29 mouse cellular contexts compared by ENCODE assay signal in the genomic region with DNA sequence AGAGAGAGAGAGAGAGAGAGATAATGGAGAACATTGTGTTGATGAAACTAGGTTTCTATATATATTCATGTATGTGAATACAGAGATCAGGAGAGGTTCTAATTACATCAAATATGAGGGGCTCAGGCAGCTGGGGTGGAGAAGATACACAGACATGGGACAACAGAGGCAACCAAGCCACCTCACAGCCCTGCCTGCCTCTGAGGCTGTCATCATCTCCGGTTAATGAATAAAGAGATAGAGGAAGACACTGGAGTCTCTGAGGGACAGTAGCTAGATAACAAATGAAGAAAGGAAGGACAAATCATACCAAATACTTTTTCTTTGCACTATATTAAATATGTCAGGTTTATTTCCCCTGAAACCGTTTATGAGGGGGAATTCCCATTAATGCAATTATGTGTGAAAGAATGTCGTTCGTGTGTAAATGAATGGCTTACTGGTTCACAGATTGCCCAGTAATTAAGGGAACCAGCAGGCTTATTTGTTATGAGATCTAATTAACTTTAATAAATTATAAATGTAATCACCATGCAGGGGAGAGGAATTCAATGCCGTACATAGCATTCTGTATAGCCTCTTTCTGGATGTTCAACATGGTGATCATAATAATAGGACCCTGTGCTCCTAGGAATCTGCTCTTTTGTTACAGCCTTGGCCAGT. TPM values are rescaled to one million over a fixed set of nuclear protein-coding genes. Genes with fewer than 3 reads are reported as not detected.
DNase-seq lines count a peak whose midpoint lies in the region; ATAC-seq and TF ChIP-seq lines count a peak whose summit lies in the region.
"Had no signal": no experiment of that assay in that cellular context is flagged by ENCODE, and none has a peak within 500 bp of the region (broad histone marks: within the 10 kb centered on the region; RNA-seq: fewer than 3 reads in every experiment).

No protein-coding gene starts in this region.

- H3K4me2 ChIP-seq in forebrain, embryonic 13.5 days, result no peak overlapping the region
- no peak overlapping the region for H3K4me2 ChIP-seq in midbrain, embryonic 13.5 days (replicated peaks)
- H3K4me2 ChIP-seq in midbrain, embryonic 11.5 days, result no peak overlapping the region
- H3K4me2 ChIP-seq in hindbrain, postnatal 0 days (ENCODE audit: low read depth, low read length), result no peak overlapping the region
- H3K4me2 ChIP-seq: embryonic facial prominence, embryonic 15.5 days; heart, embryonic 12.5 days; liver, embryonic 15.5 days; lung, embryonic 15.5 days had no signal

- DNase-seq in forebrain, embryonic 10.5 days (ENCODE audit: extremely low spot score, low spot score), result no peak
- DNase-seq in midbrain, embryonic 11.5 days (ENCODE audit: low spot score, missing footprints), result no peak
- DNase-seq in hindbrain, postnatal 0 days (ENCODE audit: low spot score), result peak; percentile 46
- DNase-seq in retina, embryonic 14.5 days (ENCODE audit: low spot score), result peak; percentile 55
- DNase-seq in kidney, adult 11 months, result no peak
- no peak for DNase-seq in heart, postnatal 10 days
- DNase-seq: adrenal gland, postnatal 36 days; cerebellum, adult 11 months; cerebellum, adult 9-11 months; gastrocnemius, postnatal 25 days; heart, adult 18-20 months; kidney, adult 9 months; kidney, postnatal 25 days; liver; lung, postnatal 36 days; right cerebral cortex, postnatal 25 days; spleen, adult 18-20 months; thymus, postnatal 14 days had no signal

- ATAC-seq in forebrain, embryonic 13.5 days, result peak; percentile 36; the same call in 1 of the 2 replicates
- peak; percentile 59; the same call in 1 of the 2 replicates for ATAC-seq in midbrain, embryonic 13.5 days
- no peak for ATAC-seq in midbrain, embryonic 11.5 days (ENCODE audit: low FRiP score)
- ATAC-seq in hindbrain, postnatal 0 days, result peak; percentile 46
- ATAC-seq: inflammation-experienced regulatory T-cells, adult 6 months had no signal

- 0 out of 2 replicates have a peak, but pooled peaks cover 14% of the 10 kb centered on the region for H3K4me1 ChIP-seq in forebrain, embryonic 13.5 days
- peaks cover 16% of the 10 kb centered on the region for H3K4me1 ChIP-seq in forebrain, embryonic 10.5 days
- peaks cover 14% of the 10 kb centered on the region for H3K4me1 ChIP-seq in midbrain, embryonic 13.5 days (replicated peaks)
- 0 out of 2 replicates have a peak, but pooled peaks cover 2% of the 10 kb centered on the region for H3K4me1 ChIP-seq in midbrain, embryonic 11.5 days (ENCODE audit: control insufficient read depth, insufficient read depth, low read length)
- H3K4me1 ChIP-seq in hindbrain, postnatal 0 days (ENCODE audit: insufficient read depth, low read length), result no peaks in the 10 kb centered on the region; the same call in 1 of the 2 replicates
- H3K4me1 ChIP-seq: embryonic facial prominence, embryonic 15.5 days; heart, embryonic 12.5 days; limb, embryonic 10.5 days; liver, embryonic 15.5 days; lung, embryonic 15.5 days; megakaryocyte, embryonic 14.5 days had no signal

- intact Hi-C loops in heart, postnatal 10 days (cut with DNase I), result no loop called here

- no peak overlapping the region; the same call in 1 of the 2 replicates for H3K27ac ChIP-seq in forebrain, embryonic 13.5 days
- H3K27ac ChIP-seq in forebrain, embryonic 10.5 days, result no peak overlapping the region
- H3K27ac ChIP-seq in midbrain, embryonic 13.5 days, result no peak overlapping the region
- no peak overlapping the region for H3K27ac ChIP-seq in midbrain, embryonic 11.5 days (ENCODE audit: low read depth, low read length)
- H3K27ac ChIP-seq in hindbrain, postnatal 0 days, result no peak overlapping the region
- H3K27ac ChIP-seq: embryonic facial prominence, embryonic 15.5 days; layer of hippocampus, adult 2 months; limb, embryonic 10.5 days; liver, embryonic 15.5 days; lung, embryonic 15.5 days had no signal

- no peaks in the 10 kb centered on the region for H3K9me3 ChIP-seq in forebrain, embryonic 13.5 days (replicated peaks)
- H3K9me3 ChIP-seq in forebrain, embryonic 10.5 days, result no peaks in the 10 kb centered on the region
- no peaks in the 10 kb centered on the region for H3K9me3 ChIP-seq in midbrain, embryonic 13.5 days
- no peaks in the 10 kb centered on the region for H3K9me3 ChIP-seq in midbrain, embryonic 11.5 days (ENCODE audit: control insufficient read depth, low read length)
- H3K9me3 ChIP-seq in hindbrain, postnatal 0 days (ENCODE audit: low read length), result no peaks in the 10 kb centered on the region
- H3K9me3 ChIP-seq: embryonic facial prominence, embryonic 15.5 days; heart, embryonic 12.5 days; limb, embryonic 10.5 days; liver, embryonic 15.5 days; lung, embryonic 15.5 days; megakaryocyte, embryonic 14.5 days had no signal

- H3K36me3 ChIP-seq in forebrain, embryonic 13.5 days (ENCODE audit: poor library complexity, severe bottlenecking), result no peaks in the 10 kb centered on the region; the same call in 1 of the 2 replicates
- no peaks in the 10 kb centered on the region; the same call in 1 of the 2 replicates for H3K36me3 ChIP-seq in forebrain, embryonic 10.5 days (replicated peaks)
- H3K36me3 ChIP-seq in midbrain, embryonic 13.5 days, result 0 out of 2 replicates have a peak, but pooled peaks cover 4% of the 10 kb centered on the region
- no peaks in the 10 kb centered on the region for H3K36me3 ChIP-seq in midbrain, embryonic 11.5 days (ENCODE audit: control insufficient read depth, insufficient read depth, low read length)
- no peaks in the 10 kb centered on the region; the same call in 1 of the 2 replicates for H3K36me3 ChIP-seq in hindbrain, postnatal 0 days (ENCODE audit: insufficient read depth, low read length)
- H3K36me3 ChIP-seq: embryonic facial prominence, embryonic 15.5 days; heart, embryonic 12.5 days; limb, embryonic 10.5 days; liver, embryonic 15.5 days; lung, embryonic 15.5 days had no signal

- no peak overlapping the region for H3K4me3 ChIP-seq in forebrain, embryonic 13.5 days
- H3K4me3 ChIP-seq in forebrain, embryonic 10.5 days, result no peak overlapping the region
- H3K4me3 ChIP-seq in midbrain, embryonic 13.5 days (replicated peaks), result no peak overlapping the region
- H3K4me3 ChIP-seq in midbrain, embryonic 11.5 days (ENCODE audit: low read depth, low read length), result no peak overlapping the region
- no peak overlapping the region for H3K4me3 ChIP-seq in hindbrain, postnatal 0 days (ENCODE audit: low read length)
- H3K4me3 ChIP-seq: embryonic facial prominence, embryonic 15.5 days; heart, embryonic 12.5 days; layer of hippocampus, adult 2 months; limb, embryonic 10.5 days; liver, embryonic 15.5 days; lung, embryonic 15.5 days; megakaryocyte, embryonic 14.5 days had no signal

- TF ChIP-seq CTCF in hindbrain, postnatal 0 days (IDR thresholded peaks at IDR 0.05; ENCODE audit: low read depth), result no peak

- WGBS in forebrain, embryonic 13.5 days, result 32% methylated on average over 5 of the region's 5 CpGs
- WGBS in forebrain, embryonic 10.5 days, result 74% methylated on average over 5 of the region's 5 CpGs
- WGBS in midbrain, embryonic 13.5 days, result 66% methylated on average over 5 of the region's 5 CpGs
- 88% methylated on average over 5 of the region's 5 CpGs for WGBS in midbrain, embryonic 11.5 days
- WGBS in hindbrain, postnatal 0 days, result 40% methylated on average over 5 of the region's 5 CpGs

- no peaks in the 10 kb centered on the region for H3K27me3 ChIP-seq in forebrain, embryonic 13.5 days
- H3K27me3 ChIP-seq in forebrain, embryonic 10.5 days (ENCODE audit: poor library complexity, severe bottlenecking), result no peaks in the 10 kb centered on the region
- no peaks in the 10 kb centered on the region for H3K27me3 ChIP-seq in midbrain, embryonic 13.5 days
- no peaks in the 10 kb centered on the region for H3K27me3 ChIP-seq in midbrain, embryonic 11.5 days (ENCODE audit: control insufficient read depth, insufficient read depth, low read length)
- H3K27me3 ChIP-seq in hindbrain, postnatal 0 days (ENCODE audit: insufficient read depth, low read length), result no peaks in the 10 kb centered on the region
- H3K27me3 ChIP-seq: embryonic facial prominence, embryonic 15.5 days; heart, embryonic 12.5 days; liver, embryonic 15.5 days; lung, embryonic 15.5 days had no signal

- H3K9ac ChIP-seq in forebrain, embryonic 13.5 days, result no peak overlapping the region
- no peak overlapping the region for H3K9ac ChIP-seq in midbrain, embryonic 13.5 days (replicated peaks)
- no peak overlapping the region for H3K9ac ChIP-seq in midbrain, embryonic 11.5 days (ENCODE audit: low read length)
- H3K9ac ChIP-seq in hindbrain, postnatal 0 days (replicated peaks; ENCODE audit: low read length), result no peak overlapping the region
- H3K9ac ChIP-seq: embryonic facial prominence, embryonic 15.5 days; heart, embryonic 12.5 days; liver, embryonic 15.5 days; lung, embryonic 15.5 days had no signal

RNA-seq across cellular contexts. Expression of a gene that starts 58.9 kb away (rescaled TPM):
- polyA plus RNA-seq in forebrain, embryonic 13.5 days (2015; fragmentation: Nextera tagmentation; extraction: Ambion mirVana), result 5.1 and 5.2 TPM in 2 replicates
- 1.4 and 2.3 TPM in 2 replicates for polyA plus RNA-seq in forebrain, embryonic 10.5 days (2016; fragmentation: Nextera tagmentation; extraction: Ambion mirVana)
- 6.9 and 7.4 TPM in 2 replicates for polyA plus RNA-seq in midbrain, embryonic 13.5 days (2015; fragmentation: Nextera tagmentation; extraction: Ambion mirVana)
- 5.8 and 6.6 TPM in 2 replicates for polyA plus RNA-seq in midbrain, embryonic 11.5 days (2014; fragmentation: Nextera tagmentation; extraction: Ambion mirVana)
- 1.2 and 4.2 TPM in 2 replicates for total RNA-seq in hindbrain, postnatal 0 days (2014; rRNA removed)
- polyA plus RNA-seq in hindbrain, postnatal 0 days (2015; fragmentation: Nextera tagmentation; extraction: Ambion mirVana), result 10.0 and 11.6 TPM in 2 replicates
- under 1 TPM in 1 of 2 experiments, not detected in 1; 0.31 TPM for total RNA-seq in heart, postnatal 10 days (2021)
- total RNA-seq: common myeloid progenitor, adult 5-6 weeks; gastrocnemius, postnatal 25 days; heart, adult 18-20 months had no signal
- polyA plus RNA-seq: inflammation-experienced regulatory T-cells, adult 6 months had no signal

RNA-seq across cellular contexts. Expression of a gene that starts 59.7 kb away (rescaled TPM):
- polyA plus RNA-seq in forebrain, embryonic 13.5 days (2015; fragmentation: Nextera tagmentation; extraction: Ambion mirVana), result 9.3 and 11.5 TPM in 2 replicates
- 2.4 and 3.6 TPM in 2 replicates for polyA plus RNA-seq in forebrain, embryonic 10.5 days (2016; fragmentation: Nextera tagmentation; extraction: Ambion mirVana)
- 12.6 and 13.5 TPM in 2 replicates for polyA plus RNA-seq in midbrain, embryonic 13.5 days (2015; fragmentation: Nextera tagmentation; extraction: Ambion mirVana)
- 11.3 and 11.8 TPM in 2 replicates for polyA plus RNA-seq in midbrain, embryonic 11.5 days (2014; fragmentation: Nextera tagmentation; extraction: Ambion mirVana)
- 123 and 128 TPM in 2 replicates for total RNA-seq in hindbrain, postnatal 0 days (2014; rRNA removed)
- 16.4 and 16.8 TPM in 2 replicates for polyA plus RNA-seq in hindbrain, postnatal 0 days (2015; fragmentation: Nextera tagmentation; extraction: Ambion mirVana)
- total RNA-seq in heart, postnatal 10 days (2021), result 1 to 10 TPM; 4.5 to 5.2 TPM

Comparison
In these comparisons a context has a peak if more than half of its experiments do, and no peak if none do; other contexts are left out.
1. DNase-seq: peak in hindbrain, postnatal 0 days (single experiment) and retina, embryonic 14.5 days (single experiment); none in forebrain, embryonic 10.5 days (single experiment), midbrain, embryonic 11.5 days (single experiment), kidney, adult 11 months (single experiment) and heart, postnatal 10 days (0 of 2).